Mouse (Mus musculus): ENCODE measurements at regions not wholly inside any gene's neighbourhood (a gene's known extent, or its start where the extent isn't known, plus 50 kb on each side); places are given as distances from the start of the nearest gene placed in this dataset.
"Not testable (repeated sequence)": the region's sequence is repeated elsewhere in the genome, so short reads cannot be mapped to it uniquely, and the experiment has no call there.

DNA sequence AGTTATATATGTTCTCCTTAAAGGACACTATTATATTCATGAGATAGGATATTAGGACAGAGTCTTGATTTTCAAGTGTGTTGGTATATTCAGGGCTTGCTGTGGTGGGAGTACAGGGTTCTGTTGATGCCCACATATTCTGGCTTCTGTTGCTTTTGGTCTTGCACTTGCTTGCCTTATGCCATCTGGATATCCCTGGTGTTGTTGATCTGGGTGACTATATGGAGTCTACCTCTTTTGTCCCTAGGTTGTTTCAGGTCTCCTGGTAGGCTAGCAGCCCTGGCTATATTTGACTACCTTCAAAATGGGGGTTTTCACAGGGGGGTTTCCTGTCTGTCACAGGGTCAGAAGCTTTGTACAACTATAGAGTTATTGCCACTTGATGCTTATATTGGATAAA lies 717.1 kb upstream of the Tacstd2 start:
- Histone ChIP-seq H3K4me1 (ENCODE audit: insufficient read depth) (no peaks in the 10 kb centered on the region), H3K27ac (ENCODE audit: low read depth) (no peak overlapping the region), H3K9ac (replicated peaks) (no peak overlapping the region), H3K9me3 (ENCODE audit: low read length) (no peaks in the 10 kb centered on the region), H3K4me3 (ENCODE audit: low read depth, low read length) (no peak overlapping the region), H3K27me3 (ENCODE audit: insufficient read depth, low read length) (no peaks in the 10 kb centered on the region), H3K4me2 (ENCODE audit: low read depth, low read length) (no peak overlapping the region), H3K36me3 (replicated peaks; ENCODE audit: insufficient read depth, low read length) (no peaks in the 10 kb centered on the region)
- DNase-seq (no peak), ATAC-seq (no peak)
- TF ChIP-seq EP300 (IDR thresholded peaks at IDR 0.05; ENCODE audit: low read depth), result no peak
- TF ChIP-seq CTCF (IDR thresholded peaks at IDR 0.05; ENCODE audit: low read depth), result no peak

DNA sequence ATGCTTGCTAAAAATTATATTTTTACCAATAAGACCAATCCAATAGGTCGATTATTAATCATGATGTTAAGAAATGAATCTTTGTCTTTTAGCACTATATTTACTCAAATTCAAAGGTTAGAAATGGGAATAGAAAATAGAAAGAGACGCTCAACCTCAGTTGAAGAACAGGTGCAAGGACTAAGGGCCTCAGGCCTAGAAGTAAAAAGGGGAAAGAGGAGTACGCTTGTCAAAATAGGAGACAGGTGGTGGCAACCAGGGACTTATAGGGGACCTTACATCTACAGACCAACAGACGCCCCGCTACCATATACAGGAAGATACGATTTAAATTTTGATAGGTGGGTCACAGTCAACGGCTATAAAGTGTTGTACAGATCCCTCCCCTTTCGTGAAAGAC lies 715.7 kb upstream of the Tacstd2 start:
- H3K4me1 ChIP-seq (ENCODE audit: insufficient read depth); H3K27ac ChIP-seq (ENCODE audit: low read depth); H3K9ac ChIP-seq (replicated peaks); H3K4me2 ChIP-seq (ENCODE audit: low read depth, low read length); H3K4me3 ChIP-seq (ENCODE audit: low read depth, low read length); H3K27me3 ChIP-seq (ENCODE audit: insufficient read depth, low read length); H3K9me3 ChIP-seq (ENCODE audit: low read length); ATAC-seq; DNase-seq; H3K36me3 ChIP-seq (replicated peaks; ENCODE audit: insufficient read depth, low read length): not testable (repeated sequence)
- WGBS (ENCODE audit: insufficient replicate concordance), result no CpG with 5 or more reads among the region's 8 CpGs

DNA sequence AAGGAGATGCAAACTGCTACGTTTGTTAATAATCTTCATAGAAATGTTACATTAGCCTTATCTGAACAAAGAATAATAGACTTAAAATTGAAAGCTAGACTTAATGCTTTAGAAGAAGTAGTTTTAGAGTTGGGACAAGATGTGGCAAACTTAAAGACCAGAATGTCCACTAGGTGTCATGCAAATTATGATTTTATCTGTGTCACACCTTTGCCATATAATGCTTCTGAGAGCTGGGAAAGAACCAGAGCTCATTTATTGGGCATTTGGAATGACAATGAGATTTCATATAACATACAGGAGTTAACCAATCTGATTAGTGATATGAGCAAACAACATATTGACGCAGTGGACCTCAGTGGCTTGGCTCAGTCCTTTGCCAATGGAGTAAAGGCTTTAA lies 714.8 kb upstream of the Tacstd2 start:
- DNase-seq; H3K4me2 ChIP-seq (ENCODE audit: low read depth, low read length); H3K9ac ChIP-seq (replicated peaks); H3K9me3 ChIP-seq (ENCODE audit: low read length); ATAC-seq; H3K27ac ChIP-seq (ENCODE audit: low read depth); H3K36me3 ChIP-seq (replicated peaks; ENCODE audit: insufficient read depth, low read length); H3K4me3 ChIP-seq (ENCODE audit: low read depth, low read length); H3K4me1 ChIP-seq (ENCODE audit: insufficient read depth); H3K27me3 ChIP-seq (ENCODE audit: insufficient read depth, low read length): not testable (repeated sequence)
- WGBS (ENCODE audit: insufficient replicate concordance), result 68% methylated on average over 2 of the region's 2 CpGs

DNA sequence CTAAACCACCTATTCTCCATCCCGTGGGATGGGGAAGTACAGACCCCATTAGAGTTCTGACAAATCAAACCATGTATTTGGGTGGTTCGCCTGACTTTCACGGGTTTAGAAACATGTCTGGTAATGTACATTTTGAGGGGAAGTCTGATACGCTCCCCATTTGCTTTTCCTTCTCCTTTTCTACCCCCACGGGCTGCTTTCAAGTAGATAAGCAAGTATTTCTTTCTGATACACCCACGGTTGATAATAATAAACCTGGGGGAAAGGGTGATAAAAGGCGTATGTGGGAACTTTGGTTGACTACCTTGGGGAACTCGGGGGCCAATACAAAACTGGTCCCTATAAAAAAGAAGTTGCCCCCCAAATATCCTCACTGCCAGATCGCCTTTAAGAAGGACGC lies 713.7 kb upstream of the Tacstd2 start:
- not testable (repeated sequence) for ATAC-seq; H3K27me3 ChIP-seq (ENCODE audit: insufficient read depth, low read length); H3K4me2 ChIP-seq (ENCODE audit: low read depth, low read length); H3K36me3 ChIP-seq (replicated peaks; ENCODE audit: insufficient read depth, low read length); DNase-seq; H3K9ac ChIP-seq (replicated peaks); H3K9me3 ChIP-seq (ENCODE audit: low read length); H3K27ac ChIP-seq (ENCODE audit: low read depth); H3K4me1 ChIP-seq (ENCODE audit: insufficient read depth); H3K4me3 ChIP-seq (ENCODE audit: low read depth, low read length)
- 74% methylated on average over 7 of the region's 10 CpGs for WGBS (ENCODE audit: insufficient replicate concordance)

DNA sequence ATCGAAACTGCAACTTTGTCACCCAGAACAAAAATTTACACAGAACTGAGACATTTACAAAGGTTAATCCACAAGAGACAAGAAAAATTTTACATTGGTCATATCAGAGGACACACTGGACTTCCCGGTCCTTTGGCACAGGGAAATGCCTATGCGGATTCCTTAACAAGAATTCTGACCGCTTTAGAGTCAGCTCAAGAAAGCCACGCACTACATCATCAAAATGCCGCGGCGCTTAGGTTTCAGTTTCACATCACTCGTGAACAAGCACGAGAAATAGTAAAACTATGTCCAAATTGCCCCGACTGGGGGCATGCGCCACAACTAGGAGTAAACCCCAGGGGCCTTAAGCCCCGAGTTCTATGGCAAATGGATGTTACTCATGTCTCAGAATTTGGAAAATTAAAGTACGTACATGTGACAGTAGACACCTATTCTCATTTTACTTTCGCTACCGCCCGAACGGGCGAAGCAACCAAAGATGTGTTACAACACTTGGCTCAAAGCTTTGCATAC lies 712.5 kb upstream of the Tacstd2 start:
- 90% methylated on average over 19 of the region's 19 CpGs for WGBS (ENCODE audit: insufficient replicate concordance)
- H3K9me3 ChIP-seq (ENCODE audit: low read length); DNase-seq; H3K27ac ChIP-seq (ENCODE audit: low read depth); H3K4me1 ChIP-seq (ENCODE audit: insufficient read depth); H3K9ac ChIP-seq (replicated peaks); ATAC-seq; H3K27me3 ChIP-seq (ENCODE audit: insufficient read depth, low read length); H3K4me2 ChIP-seq (ENCODE audit: low read depth, low read length); H3K4me3 ChIP-seq (ENCODE audit: low read depth, low read length); H3K36me3 ChIP-seq (replicated peaks; ENCODE audit: insufficient read depth, low read length): not testable (repeated sequence)

DNA sequence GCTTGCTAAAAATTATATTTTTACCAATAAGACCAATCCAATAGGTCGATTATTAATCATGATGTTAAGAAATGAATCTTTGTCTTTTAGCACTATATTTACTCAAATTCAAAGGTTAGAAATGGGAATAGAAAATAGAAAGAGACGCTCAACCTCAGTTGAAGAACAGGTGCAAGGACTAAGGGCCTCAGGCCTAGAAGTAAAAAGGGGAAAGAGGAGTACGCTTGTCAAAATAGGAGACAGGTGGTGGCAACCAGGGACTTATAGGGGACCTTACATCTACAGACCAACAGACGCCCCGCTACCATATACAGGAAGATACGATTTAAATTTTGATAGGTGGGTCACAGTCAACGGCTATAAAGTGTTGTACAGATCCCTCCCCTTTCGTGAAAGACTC lies 707.2 kb upstream of the Tacstd2 start:
- H3K27ac ChIP-seq (ENCODE audit: low read depth); ATAC-seq; H3K9me3 ChIP-seq (ENCODE audit: low read length); DNase-seq; H3K9ac ChIP-seq (replicated peaks); H3K27me3 ChIP-seq (ENCODE audit: insufficient read depth, low read length); H3K36me3 ChIP-seq (replicated peaks; ENCODE audit: insufficient read depth, low read length); H3K4me2 ChIP-seq (ENCODE audit: low read depth, low read length); H3K4me3 ChIP-seq (ENCODE audit: low read depth, low read length); H3K4me1 ChIP-seq (ENCODE audit: insufficient read depth): not testable (repeated sequence)
- no CpG with 5 or more reads among the region's 8 CpGs for WGBS (ENCODE audit: insufficient replicate concordance)

DNA sequence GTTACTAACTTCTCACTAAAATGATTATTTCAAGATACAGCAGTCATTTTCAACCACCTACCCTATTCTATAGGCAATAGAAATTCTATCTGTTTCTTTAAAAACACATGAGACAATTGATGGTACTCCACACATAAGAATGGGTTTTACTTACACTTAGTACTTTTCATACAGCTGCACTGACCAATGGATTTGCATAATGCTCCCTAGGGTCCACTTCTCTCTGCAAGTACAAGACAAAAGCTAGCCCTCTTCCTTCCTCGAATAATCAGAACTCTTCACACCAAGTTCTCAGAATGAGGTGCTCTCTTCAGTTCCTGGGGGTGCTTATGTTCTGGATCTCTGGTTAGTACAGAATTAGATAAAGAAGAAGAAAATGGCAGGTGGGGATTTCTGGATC lies 684.1 kb upstream of the Tacstd2 start:
- no peaks in the 10 kb centered on the region for H3K4me1 ChIP-seq (ENCODE audit: insufficient read depth)
- no peak overlapping the region for H3K9ac ChIP-seq (replicated peaks)
- no peak overlapping the region for H3K4me2 ChIP-seq (ENCODE audit: low read depth, low read length)
- DNase-seq (no peak), ATAC-seq (no peak)
- H3K9me3 ChIP-seq (ENCODE audit: low read length), result no peaks in the 10 kb centered on the region
- H3K4me3 ChIP-seq (ENCODE audit: low read depth, low read length), result no peak overlapping the region
- TF ChIP-seq CTCF (IDR thresholded peaks at IDR 0.05; ENCODE audit: low read depth) (no peak), EP300 (IDR thresholded peaks at IDR 0.05; ENCODE audit: low read depth) (no peak)
- H3K27me3 ChIP-seq (ENCODE audit: insufficient read depth, low read length), result no peaks in the 10 kb centered on the region
- no peak overlapping the region for H3K27ac ChIP-seq (ENCODE audit: low read depth)
- WGBS (ENCODE audit: insufficient replicate concordance), result 52% methylated on average over 1 of the region's 1 CpGs
- no peaks in the 10 kb centered on the region for H3K36me3 ChIP-seq (replicated peaks; ENCODE audit: insufficient read depth, low read length)
